8 mouse cellular contexts compared by ENCODE assay signal in the genomic region with DNA sequence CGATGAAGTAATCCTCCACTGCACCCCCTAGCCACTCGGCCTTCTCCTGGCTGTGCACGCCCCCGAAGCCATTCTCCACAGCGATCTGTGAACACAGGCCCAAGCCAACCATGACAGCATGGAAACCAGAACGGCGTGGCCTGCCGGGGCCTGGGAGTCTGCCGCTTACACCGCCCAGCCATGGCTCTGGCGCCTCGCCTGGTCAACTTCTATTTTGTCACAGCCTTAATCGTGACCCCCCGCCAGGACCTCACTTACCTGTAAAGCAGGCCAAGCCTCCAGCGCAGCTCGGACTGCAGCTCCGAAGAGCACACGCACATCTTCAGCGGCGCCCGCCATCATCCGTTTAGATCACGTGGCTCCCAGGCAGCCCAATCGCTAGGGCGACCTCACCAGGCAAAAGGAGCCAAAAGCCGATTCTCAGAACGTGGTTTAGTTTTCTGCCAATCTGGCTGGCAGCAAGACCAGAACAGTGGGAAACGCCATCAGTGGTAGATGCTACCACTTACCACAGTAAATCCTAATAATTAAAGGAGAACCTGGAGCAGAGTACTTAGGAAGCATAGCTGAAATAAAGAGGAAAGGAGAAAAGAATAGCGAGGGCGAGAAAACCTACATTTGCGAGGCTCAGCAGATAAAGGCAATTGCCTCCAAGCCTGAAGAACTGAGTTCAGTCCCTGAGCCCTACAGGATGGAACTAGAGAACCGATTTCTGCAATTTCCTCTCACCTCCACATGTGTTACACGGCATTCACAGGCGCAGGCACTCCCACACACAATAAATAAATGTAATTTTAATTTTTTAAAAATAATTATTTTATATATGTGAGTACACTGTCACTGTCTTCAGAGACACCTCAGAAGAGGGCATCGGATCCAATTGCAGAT. TPM values are rescaled to one million over a fixed set of nuclear protein-coding genes. Genes with fewer than 3 reads are reported as not detected.
DNase-seq lines count a peak whose midpoint lies in the region; ATAC-seq lines count a peak whose summit lies in the region.

A gene (minus strand): TSS at position 373 of the 888 bp plus-strand sequence.

- H3K9me3 ChIP-seq in hindbrain, embryonic 16.5 days (ENCODE audit: control insufficient read depth, low read length), result no peaks in the 10 kb centered on the region

- peak; percentile 97 for ATAC-seq in hindbrain, embryonic 16.5 days

- H3K9ac ChIP-seq in hindbrain, embryonic 16.5 days (ENCODE audit: low read depth, low read length), result peak within 1 kb of the TSS; percentile 71

- peaks cover 17% of the 10 kb centered on the region; the same call in 1 of the 2 replicates for H3K79me2 ChIP-seq in macrophage (ENCODE audit: inconsistent target)

- peak within 1 kb of the TSS; percentile 60 for H3K4me2 ChIP-seq in hindbrain, embryonic 16.5 days (ENCODE audit: low read length)

- no peaks in the 10 kb centered on the region for H3K27me3 ChIP-seq in hindbrain, embryonic 16.5 days (replicated peaks; ENCODE audit: control insufficient read depth, insufficient read depth, low read length)

- no peaks in the 10 kb centered on the region for H3K36me3 ChIP-seq in hindbrain, embryonic 16.5 days (ENCODE audit: control insufficient read depth, insufficient read depth, low read length)
- no peaks in the 10 kb centered on the region for H3K36me3 ChIP-seq in macrophage (ENCODE audit: inconsistent target)

- WGBS in hindbrain, embryonic 16.5 days, result 25% methylated on average over 32 of the region's 35 CpGs
- 32% methylated on average over 34 of the region's 35 CpGs for WGBS in macrophage (ENCODE audit: missing documents)

- peak within 1 kb of the TSS; percentile 48; the same call in 1 of the 2 replicates for H3K27ac ChIP-seq in hindbrain, embryonic 16.5 days (ENCODE audit: low read depth, low read length)
- H3K27ac ChIP-seq in macrophage, result no peak within 1 kb of the TSS

- peak within 1 kb of the TSS; percentile 68 for H3K4me3 ChIP-seq in hindbrain, embryonic 16.5 days (ENCODE audit: low read length)
- peak within 1 kb of the TSS; percentile 53 for H3K4me3 ChIP-seq in macrophage (ENCODE audit: inconsistent target)

- peak; percentile 84 for DNase-seq in ZHBTc4 (ENCODE audit: low read depth, low spot score)
- DNase-seq in cerebellum, postnatal 4 days (ENCODE audit: low spot score in 2 of 2), result peak; percentile 32 to 64
- DNase-seq in gastrocnemius, adult 18-20 months (ENCODE audit: low spot score), result peak; percentile 71
- DNase-seq in left cerebral cortex, adult 18-20 months (ENCODE audit: low spot score in 2 of 2), result peak; percentile 68 to 74
- peak; percentile 75 to 77 for DNase-seq in right cerebral cortex, adult 2 months (ENCODE audit: low spot score in 2 of 2)
- DNase-seq in urinary bladder, postnatal 36 days (ENCODE audit: low spot score in 2 of 2), result peak; percentile 46 to 51

- H3K4me1 ChIP-seq in hindbrain, embryonic 16.5 days (ENCODE audit: control insufficient read depth, insufficient read depth, low read depth, low read length), result peaks cover 3% of the 10 kb centered on the region

RNA-seq across cellular contexts. Expression of the gene that starts here (rescaled TPM):
- 1 to 10 TPM; 7.7 to 8.6 TPM for total RNA-seq in gastrocnemius, adult 18-20 months (2021)
- polyA plus RNA-seq in hindbrain, embryonic 16.5 days (2015; fragmentation: Nextera tagmentation; extraction: Ambion mirVana), result 38.7 and 39.1 TPM in 2 replicates
- total RNA-seq in left cerebral cortex, adult 18-20 months (2021), result 10 to 100 TPM; 91.1 to 91.7 TPM
- 1 to 10 TPM; 2.9 to 8.7 (median 5.0) TPM for total RNA-seq in macrophage (2018; cell fraction: chromatin; rRNA removed)
- 10 to 100 TPM in 22 of 26 experiments, 1 to 10 TPM in 4; 8.1 to 19.8 (median 12.6) TPM for total RNA-seq in macrophage (2018; cell fraction: cytosol; rRNA removed)
- 10 to 100 TPM in 7 of 26 experiments, 1 to 10 TPM in 19; 2.8 to 19.7 (median 6.5) TPM for total RNA-seq in macrophage (2018; cell fraction: nucleus; rRNA removed)
- 7.9 to 22.0 TPM (median 17.0 TPM) in 3 replicates for polyA plus RNA-seq in macrophage (2018)

Comparison
In these comparisons a context has a peak if more than half of its experiments do, and no peak if none do; other contexts are left out.
1. RNA of the gene that starts here (total RNA-seq): 91.1 to 91.7 TPM in left cerebral cortex, adult 18-20 months; 7.7 to 8.6 TPM in gastrocnemius, adult 18-20 months; every median in the first group is over 4 times any median in the second.
2. Peak in every context shown above with its lines, with median percentiles within 50 percentile points of each other: DNase-seq.